ENCODE assay signal across 11 mouse cellular contexts in genomic region chr10:82661820-82662219, GRCm38 (mm10). TPM values are rescaled to one million over a fixed set of nuclear protein-coding genes. Genes with fewer than 3 reads are reported as not detected.
DNase-seq lines count a peak whose midpoint lies in the region; ATAC-seq lines count a peak whose summit lies in the region.
"Had no signal": no experiment of that assay in that cellular context is flagged by ENCODE, and none has a peak within 500 bp of the region (broad histone marks: within the 10 kb centered on the region; RNA-seq: fewer than 3 reads in every experiment).

No protein-coding gene starts in this region.

- no peaks in the 10 kb centered on the region for H3K27me3 ChIP-seq in embryonic facial prominence, embryonic 10.5 days (replicated peaks; ENCODE audit: low read depth, poor library complexity, severe bottlenecking)
- H3K27me3 ChIP-seq: intestine, embryonic 15.5 days had no signal

- DNase-seq in cerebellum, adult 18-20 months = peak; percentile 33 to 37
- DNase-seq in cerebellum, adult 8-10 months = no peak
- DNase-seq in frontal cortex, adult 2 months (ENCODE audit: extremely low spot score in 1 of 2, low spot score in 1 of 2) = peak; percentile 79 to 87
- peak; percentile 66 to 76 for DNase-seq in right cerebral cortex, adult 2 months (ENCODE audit: low spot score in 2 of 2)
- DNase-seq in embryonic facial prominence, embryonic 10.5 days (ENCODE audit: low spot score) = no peak
- no peak for DNase-seq in heart, postnatal 14 days
- DNase-seq in adipocyte (ENCODE audit: low spot score) = no peak
- DNase-seq: lung, adult 18-20 months had no signal

- no peaks in the 10 kb centered on the region for H3K36me3 ChIP-seq in embryonic facial prominence, embryonic 10.5 days (replicated peaks)
- H3K36me3 ChIP-seq: intestine, embryonic 15.5 days; midbrain, embryonic 10.5 days had no signal

- H3K4me1 ChIP-seq in embryonic facial prominence, embryonic 10.5 days = peaks cover 6% of the 10 kb centered on the region
- H3K4me1 ChIP-seq: intestine, embryonic 15.5 days had no signal

- H3K9me3 ChIP-seq in embryonic facial prominence, embryonic 10.5 days = no peaks in the 10 kb centered on the region
- H3K9me3 ChIP-seq: intestine, embryonic 15.5 days; midbrain, embryonic 10.5 days had no signal

- intact Hi-C loops in heart, postnatal 14 days (cut with DNase I) = no loop called here

- no peak overlapping the region for H3K27ac ChIP-seq in embryonic facial prominence, embryonic 10.5 days (replicated peaks)
- H3K27ac ChIP-seq: intestine, embryonic 15.5 days; midbrain, embryonic 10.5 days had no signal

- peak; percentile 35 for ATAC-seq in CD4-positive, CD25-positive, alpha-beta regulatory T cell, adult 4 months
- ATAC-seq: intestine, embryonic 15.5 days had no signal

- no peak overlapping the region for H3K4me3 ChIP-seq in embryonic facial prominence, embryonic 10.5 days
- H3K4me3 ChIP-seq: intestine, embryonic 15.5 days; midbrain, embryonic 10.5 days had no signal

- 88% methylated on average over 8 of the region's 8 CpGs for WGBS in embryonic facial prominence, embryonic 10.5 days

RNA-seq across cellular contexts. Expression of gene Glt8d2, which starts 28.6 kb away (rescaled TPM):
- 1 to 10 TPM; 2.1 to 2.9 TPM for polyA plus RNA-seq in CD4-positive, CD25-positive, alpha-beta regulatory T cell, adult 4 months (2017; shearing (Covaris generic))
- polyA plus RNA-seq in frontal cortex, adult 2 months (2012; rRNA removed) = 11.0 and 11.3 TPM in 2 replicates
- 3.4 and 5.2 TPM in 2 replicates for polyA plus RNA-seq in embryonic facial prominence, embryonic 10.5 days (2016; fragmentation: Nextera tagmentation; extraction: Ambion mirVana)
- 1 to 10 TPM; 3.0 to 4.7 TPM for total RNA-seq in heart, postnatal 14 days (2021)

RNA-seq across cellular contexts. Expression of gene Tdg, which starts 32.2 kb away (rescaled TPM):
- 10 to 100 TPM; 23.4 to 40.3 TPM for polyA plus RNA-seq in CD4-positive, CD25-positive, alpha-beta regulatory T cell, adult 4 months (2017; shearing (Covaris generic))
- polyA plus RNA-seq in frontal cortex, adult 2 months (2012; rRNA removed) = 59.9 and 61.2 TPM in 2 replicates
- 262 and 276 TPM in 2 replicates for polyA plus RNA-seq in embryonic facial prominence, embryonic 10.5 days (2016; fragmentation: Nextera tagmentation; extraction: Ambion mirVana)
- 10 to 100 TPM; 22.9 to 23.8 TPM for total RNA-seq in heart, postnatal 14 days (2021)

RNA-seq across cellular contexts. Expression of gene Hcfc2, which starts 34.1 kb away (rescaled TPM):
- 10 to 100 TPM; 22.7 to 24.9 TPM for polyA plus RNA-seq in CD4-positive, CD25-positive, alpha-beta regulatory T cell, adult 4 months (2017; shearing (Covaris generic))
- 26.4 and 27.3 TPM in 2 replicates for polyA plus RNA-seq in frontal cortex, adult 2 months (2012; rRNA removed)
- polyA plus RNA-seq in embryonic facial prominence, embryonic 10.5 days (2016; fragmentation: Nextera tagmentation; extraction: Ambion mirVana) = 24.5 and 26.6 TPM in 2 replicates
- total RNA-seq in heart, postnatal 14 days (2021) = 10 to 100 TPM; 32.9 to 33.8 TPM

RNA-seq across cellular contexts. Expression of gene 1190007I07Rik, which starts 38.8 kb away (rescaled TPM):
- 10 to 100 TPM; 22.2 to 27.0 TPM for polyA plus RNA-seq in CD4-positive, CD25-positive, alpha-beta regulatory T cell, adult 4 months (2017; shearing (Covaris generic))
- 34.4 TPM in 2 replicates for polyA plus RNA-seq in frontal cortex, adult 2 months (2012; rRNA removed)
- polyA plus RNA-seq in embryonic facial prominence, embryonic 10.5 days (2016; fragmentation: Nextera tagmentation; extraction: Ambion mirVana) = 36.9 and 38.6 TPM in 2 replicates
- total RNA-seq in heart, postnatal 14 days (2021) = 10 to 100 TPM; 20.5 to 25.0 TPM

Comparison
In these comparisons a context has a peak if more than half of its experiments do, and no peak if none do; other contexts are left out.
1. DNase-seq: peak in cerebellum, adult 18-20 months (2 of 2), frontal cortex, adult 2 months (2 of 2) and right cerebral cortex, adult 2 months (2 of 2); none in cerebellum, adult 8-10 months (single experiment), embryonic facial prominence, embryonic 10.5 days (single experiment), heart, postnatal 14 days (0 of 2) and adipocyte (single experiment).